Mouse (Mus musculus) thymus, adult 2 months (tissue): ENCODE results near the gene Psmc3ip.

Experiments used
- CTCF ChIP-seq: fragments of 200-500 bp; IDR thresholded peaks from 2 replicates; pipeline ENCODE4 v1.5.1; 2012; ENCODE audit warnings: mild to moderate bottlenecking, control low read depth, low read length, moderate library complexity, borderline replicate concordance; ENCODE audit not compliant: control insufficient read depth, poor library complexity, insufficient read depth; ENCODE audit errors: extremely low read depth
- POLR2A ChIP-seq: fragments of 200-500 bp; IDR thresholded peaks from 2 replicates; pipeline ENCODE4 v1.6.1; 2012; ENCODE audit warnings: mild to moderate bottlenecking, low read length, control low read depth, moderate library complexity; ENCODE audit not compliant: control insufficient read depth, poor library complexity, insufficient read depth; ENCODE audit errors: extremely low read depth

DNA sequence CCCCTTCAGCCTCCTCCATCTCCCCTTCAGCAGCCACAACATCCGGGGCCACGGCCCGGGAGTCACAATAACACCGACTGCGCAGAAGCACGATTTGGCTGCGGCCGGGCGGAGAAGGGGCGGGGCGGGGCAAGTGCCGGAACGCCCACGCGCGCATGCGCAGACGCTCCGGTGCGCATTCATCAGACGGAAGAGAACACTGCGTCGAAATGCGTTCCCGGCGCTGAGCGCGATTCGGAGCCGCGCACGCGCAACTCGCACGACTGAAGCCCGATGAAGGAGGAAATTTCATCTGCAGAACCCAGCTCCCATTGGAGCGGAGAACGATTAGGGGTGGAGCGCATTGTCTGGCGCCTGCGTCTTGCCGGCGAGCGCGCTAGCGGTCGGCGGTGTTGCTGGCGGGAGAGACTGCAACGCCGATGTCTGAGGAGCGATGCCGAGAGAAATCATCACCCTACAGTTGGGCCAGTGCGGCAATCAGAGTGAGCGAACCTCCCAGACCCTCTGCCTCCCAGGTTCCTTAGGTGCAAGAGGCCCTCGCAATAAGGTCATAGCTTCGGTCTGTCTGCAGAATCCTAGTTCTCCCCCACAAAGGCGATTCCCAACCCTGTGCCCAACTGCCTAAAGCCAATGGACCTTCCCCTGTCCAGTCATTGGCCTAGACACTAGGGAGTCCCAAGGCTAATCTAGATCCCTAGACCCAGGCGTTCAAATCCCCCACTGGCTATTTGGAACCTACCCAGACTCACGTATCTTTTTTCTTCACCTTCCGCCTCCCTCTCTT is 24.7 kb upstream of the Psmc3ip start, which contains the start of the genes Retreg3 and Tubg1:
- peak; percentile 73 for TF ChIP-seq CTCF
- TF ChIP-seq POLR2A, result peak; percentile 94
